Mouse (Mus musculus) thymus, postnatal 25 days (tissue): Measurements from ENCODE around the gene Rora.
A peak's percentile ranks its signal among the peaks of the same experiment; 100 is the strongest.

Experiments
- DNase-seq: peaks from one replicate; pipeline ENCODE4 v3.0.0; 2022

Rora gene

GRCm38 (mm10) chr9:68761672-68762071 is 108.1 kb downstream of the Rora start:
- DNase-seq = no peak

GRCm38 (mm10) chr9:68765595-68765994 is 112.0 kb downstream of the Rora start:
- DNase-seq = peak; percentile 11

- no peak for DNase-seq
Measured at GRCm38 (mm10) chr9:68769638-68770037, 116.1 kb downstream of the Rora start.

- DNase-seq = no peak
Measured at GRCm38 (mm10) chr9:68771383-68771782, 117.8 kb downstream of the Rora start.

- no peak for DNase-seq
Measured at GRCm38 (mm10) chr9:68773770-68774169, 120.2 kb downstream of the Rora start.

- DNase-seq = no peak
Measured at GRCm38 (mm10) chr9:68782011-68782410, 128.4 kb downstream of the Rora start.

GRCm38 (mm10) chr9:68782604-68783003 is 129.0 kb downstream of the Rora start:
- no peak for DNase-seq

- no peak for DNase-seq
Measured at GRCm38 (mm10) chr9:68783246-68783645, 129.7 kb downstream of the Rora start.

GRCm38 (mm10) chr9:68786614-68787293 is 133.2 kb downstream of the Rora start:
- no peak for DNase-seq

- no peak for DNase-seq
Measured at GRCm38 (mm10) chr9:68787665-68788064, 134.1 kb downstream of the Rora start.

GRCm38 (mm10) chr9:68790922-68791321 is 137.3 kb downstream of the Rora start:
- DNase-seq = no peak

- no peak for DNase-seq
Measured at GRCm38 (mm10) chr9:68791982-68792540, 138.5 kb downstream of the Rora start.

- no peak for DNase-seq
Measured at GRCm38 (mm10) chr9:68795314-68795713, 141.7 kb downstream of the Rora start.

GRCm38 (mm10) chr9:68798221-68798620 is 144.6 kb downstream of the Rora start:
- DNase-seq = no peak

GRCm38 (mm10) chr9:68799065-68799464 is 145.5 kb downstream of the Rora start:
- DNase-seq = no peak

GRCm38 (mm10) chr9:68804229-68804628 is 150.6 kb downstream of the Rora start:
- DNase-seq = no peak

GRCm38 (mm10) chr9:68805776-68806175 is 152.2 kb downstream of the Rora start:
- DNase-seq = no peak

- DNase-seq = no peak
Measured at GRCm38 (mm10) chr9:68807735-68808134, 154.1 kb downstream of the Rora start.

GRCm38 (mm10) chr9:68809536-68809935 is 155.9 kb downstream of the Rora start:
- no peak for DNase-seq

- no peak for DNase-seq
Measured at GRCm38 (mm10) chr9:68814723-68815122, 161.1 kb downstream of the Rora start.

- DNase-seq = no peak
Measured at GRCm38 (mm10) chr9:68815877-68816276, 162.3 kb downstream of the Rora start.

GRCm38 (mm10) chr9:68820036-68820435 is 166.4 kb downstream of the Rora start:
- no peak for DNase-seq

GRCm38 (mm10) chr9:68820478-68820877 is 166.9 kb downstream of the Rora start:
- no peak for DNase-seq

- no peak for DNase-seq
Measured at GRCm38 (mm10) chr9:68821388-68821787, 167.8 kb downstream of the Rora start.

GRCm38 (mm10) chr9:68823292-68823691 is 169.7 kb downstream of the Rora start:
- no peak for DNase-seq
